Mouse (Mus musculus) lung, adult 2 months (tissue): ENCODE measurements around the gene Mynn.

Experiments used
- CTCF ChIP-seq: fragments of 200-500 bp; IDR thresholded peaks from 2 replicates; pipeline ENCODE4 v1.5.1; 2011; ENCODE audit warnings: mild to moderate bottlenecking, low read length, control low read depth; ENCODE audit not compliant: insufficient read depth
- POLR2A ChIP-seq: fragments of 200-500 bp; IDR thresholded peaks from 2 replicates; pipeline ENCODE4 v1.6.1; 2011; ENCODE audit warnings: low read depth, mild to moderate bottlenecking, control low read depth, low read length, borderline replicate concordance; ENCODE audit errors: extremely low read depth

- TF ChIP-seq CTCF (no peak), POLR2A (no peak)
These were observed 1.9 kb upstream of the Mynn start, which contains the start of gene Actrt3 for GRCm38 (mm10) chr3:30599711-30600545.
